23 mouse cellular contexts compared by ENCODE assay signal in the genomic region with DNA sequence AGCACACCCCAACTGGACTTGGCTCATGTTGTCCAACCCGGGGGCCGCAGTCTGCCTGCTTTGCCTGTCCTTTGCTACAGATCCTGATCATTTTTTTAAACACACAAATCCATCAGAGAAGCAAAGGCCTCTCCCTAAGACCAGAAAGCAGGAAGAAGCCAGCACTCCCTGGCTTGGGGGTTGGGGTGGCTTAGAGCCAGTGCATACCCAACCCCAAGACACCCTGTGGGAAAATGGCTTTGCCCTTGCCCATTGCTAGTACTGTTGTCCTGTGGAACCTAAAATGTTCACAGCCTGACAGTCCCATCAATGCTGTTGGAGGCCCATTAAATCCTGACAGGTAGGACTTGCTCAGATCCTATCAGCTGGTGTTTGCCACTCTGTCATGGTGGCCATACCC. TPM values are rescaled to one million over a fixed set of nuclear protein-coding genes. Genes with fewer than 3 reads are reported as not detected.
DNase-seq lines count a peak whose midpoint lies in the region; ATAC-seq and TF ChIP-seq lines count a peak whose summit lies in the region.
"Had no signal": no experiment of that assay in that cellular context is flagged by ENCODE, and none has a peak within 500 bp of the region (broad histone marks: within the 10 kb centered on the region; RNA-seq: fewer than 3 reads in every experiment).

No protein-coding gene starts in this region.

- H3K4me3 ChIP-seq in gastrocnemius, adult 2 months = no peak overlapping the region
- no peak overlapping the region for H3K4me3 ChIP-seq in myocyte
- H3K4me3 ChIP-seq: forebrain, embryonic 10.5 days; forebrain, embryonic 13.5 days; heart, embryonic 13.5 days had no signal

- no peak overlapping the region for H3ac ChIP-seq in myocyte (ENCODE audit: control insufficient read depth, insufficient read length)

- intact Hi-C loops in gastrocnemius, adult 2 months (cut with DNase I) = no loop called here

- no peak for TF ChIP-seq CTCF in gastrocnemius, adult 2 months (IDR thresholded peaks at IDR 0.05)

- H3K36me3 ChIP-seq in myocyte (ENCODE audit: control insufficient read depth, insufficient read depth) = peaks cover 44% of the 10 kb centered on the region

- H3K27me3 ChIP-seq in myocyte (ENCODE audit: control insufficient read depth, insufficient read depth, insufficient read length) = no peaks in the 10 kb centered on the region
- H3K27me3 ChIP-seq: forebrain, embryonic 13.5 days; heart, embryonic 13.5 days had no signal

- no peaks in the 10 kb centered on the region for H3K79me2 ChIP-seq in myocyte (ENCODE audit: control insufficient read depth, insufficient read depth)

- no peak overlapping the region for H3K4me2 ChIP-seq in myocyte (ENCODE audit: low read depth)
- H3K4me2 ChIP-seq: forebrain, embryonic 13.5 days; heart, embryonic 13.5 days; hindbrain, embryonic 14.5 days had no signal

- no peak for TF ChIP-seq POLR2A in myocyte (IDR thresholded peaks at IDR 0.05; ENCODE audit: insufficient read length, low read depth)

- DNase-seq in gastrocnemius, adult 2 months = peak; percentile 13
- DNase-seq in gastrocnemius, postnatal 10 days = no peak
- peak; percentile 2 for DNase-seq in right cerebral cortex, postnatal 14 days
- DNase-seq in right cerebral cortex, adult 2 months (ENCODE audit: low spot score in 2 of 2) = no peak
- DNase-seq: adrenal gland, adult 8-10 months; adrenal gland, postnatal 25 days; cerebellum, adult 9-10 months; gastrocnemius, postnatal 25 days; heart, adult 18-20 months; heart, postnatal 14 days; heart, postnatal 4 days had no signal

- peak overlapping the region; percentile 90 for H3K27ac ChIP-seq in gastrocnemius, adult 2 months
- H3K27ac ChIP-seq: forebrain, embryonic 10.5 days; forebrain, embryonic 13.5 days; heart, embryonic 13.5 days; hindbrain, embryonic 14.5 days; hindbrain, postnatal 0 days had no signal

- ATAC-seq in monocyte, adult 5-6 weeks (replicated peaks; ENCODE audit: insufficient number of reproducible peaks, low FRiP score, low TSS enrichment, poor library complexity, severe bottlenecking) = no peak
- ATAC-seq: activated CD4-positive, CD25-positive, alpha-beta regulatory T cell, adult 4 months; CD4-positive, CD25-positive, alpha-beta regulatory T cell, adult 4 months; forebrain, embryonic 13.5 days; forebrain, embryonic 16.5 days; hindbrain, postnatal 0 days; inflammation-experienced regulatory T-cells, adult 6 months; intestine, embryonic 16.5 days had no signal

TF ChIP-seq in myocyte, 11 proteins besides CTCF, POLR2A, EP300 and RAD21:
- TF ChIP-seq POLR2AphosphoS2 (IDR thresholded peaks at IDR 0.05; ENCODE audit: insufficient read length, low read depth) = peak; percentile 51
- TF ChIP-seq USF1 (IDR thresholded peaks at IDR 0.05; ENCODE audit: low read depth) = no peak
- TF ChIP-seq TCF3 (IDR thresholded peaks at IDR 0.05; ENCODE audit: insufficient read length, low read depth) = no peak

RNA-seq across cellular contexts. Expression of a gene that starts 31.7 kb away (rescaled TPM):
- total RNA-seq in gastrocnemius, adult 2 months (2021) = 1 to 10 TPM; 4.6 to 5.9 TPM
- total RNA-seq in gastrocnemius, postnatal 10 days (2021) = 1 to 10 TPM; 5.8 to 8.6 TPM
- polyA plus RNA-seq in myocyte (2012; fragmentation: generic; extraction: Trizol) = 20.6 TPM
- 0.97 TPM in 1 of 3 replicates, not detected in the others for total RNA-seq in monocyte, adult 5-6 weeks (2017)
- polyA plus RNA-seq: inflammation-experienced regulatory T-cells, adult 6 months had no signal

RNA-seq across cellular contexts. Expression of a gene that starts 31.8 kb away (rescaled TPM):
- total RNA-seq in gastrocnemius, adult 2 months (2021) = 10 to 100 TPM; 24.2 to 28.6 TPM
- 10 to 100 TPM; 34.9 to 50.5 TPM for total RNA-seq in gastrocnemius, postnatal 10 days (2021)
- 55.2 TPM for polyA plus RNA-seq in myocyte (2012; fragmentation: generic; extraction: Trizol)
- total RNA-seq in monocyte, adult 5-6 weeks (2017) = 21.8 to 32.6 TPM (median 28.3 TPM) in 3 replicates

RNA-seq across cellular contexts. Expression of a gene that starts 41.6 kb away (rescaled TPM):
- total RNA-seq in gastrocnemius, adult 2 months (2021) = 10 to 100 TPM; 12.4 to 25.8 TPM
- 10 to 100 TPM; 34.9 to 45.5 TPM for total RNA-seq in gastrocnemius, postnatal 10 days (2021)
- 199 TPM for polyA plus RNA-seq in myocyte (2012; fragmentation: generic; extraction: Trizol)
- 15.5 to 32.4 TPM (median 15.8 TPM) in 3 replicates for total RNA-seq in monocyte, adult 5-6 weeks (2017)

RNA-seq across cellular contexts. Expression of a gene that starts 41.7 kb away (rescaled TPM):
- total RNA-seq in gastrocnemius, adult 2 months (2021) = 10 to 100 TPM; 43.8 to 51.9 TPM
- 10 to 100 TPM; 41.5 to 49.7 TPM for total RNA-seq in gastrocnemius, postnatal 10 days (2021)
- polyA plus RNA-seq in myocyte (2012; fragmentation: generic; extraction: Trizol) = 77.1 TPM
- total RNA-seq in monocyte, adult 5-6 weeks (2017) = 54.9 to 60.7 TPM (median 55.9 TPM) in 3 replicates

RNA-seq across cellular contexts. Expression of a gene that starts 46.3 kb away (rescaled TPM):
- 10 to 100 TPM; 18.6 to 21.8 TPM for total RNA-seq in gastrocnemius, adult 2 months (2021)
- 10 to 100 TPM; 24.0 to 26.7 TPM for total RNA-seq in gastrocnemius, postnatal 10 days (2021)
- 18.7 TPM for polyA plus RNA-seq in myocyte (2012; fragmentation: generic; extraction: Trizol)
- 90.9 to 99.4 TPM (median 96.2 TPM) in 3 replicates for total RNA-seq in monocyte, adult 5-6 weeks (2017)

Comparison
In these comparisons a context has a peak if more than half of its experiments do, and no peak if none do; other contexts are left out.
1. DNase-seq: peak in gastrocnemius, adult 2 months (single experiment) and right cerebral cortex, postnatal 14 days (single experiment); none in gastrocnemius, postnatal 10 days (single experiment) and right cerebral cortex, adult 2 months (0 of 2).